Mouse (Mus musculus) liver, embryonic 16.5 days (tissue): ENCODE measurements at regions not wholly inside any gene's neighbourhood (a gene's known extent, or its start where the extent isn't known, plus 50 kb on each side); places are given as distances from the start of the nearest gene placed in this dataset.

Experiments used
- ATAC-seq: fragments of 200-750 bp; cut with Nextera tagmentation; 2 replicates; pipeline ENCODE4 v1.8.0; 2017; ENCODE audit warnings: low read depth, mild to moderate bottlenecking, moderate number of reproducible peaks, moderate library complexity
- H3K27ac ChIP-seq: fragments of 300-500 bp; sonication (generic); 2 replicates; pipeline ENCODE4 v1.5.1; 2014; ENCODE audit warnings: mild to moderate bottlenecking, low read length
- H3K27me3 ChIP-seq: fragments of 300-500 bp; sonication (generic); 2 replicates; pipeline ENCODE4 v1.6.1; 2014; ENCODE audit warnings: low read depth, low read length, mixed read lengths; ENCODE audit not compliant: control insufficient read depth, insufficient read depth
- H3K36me3 ChIP-seq: fragments of 300-500 bp; sonication (generic); 2 replicates; pipeline ENCODE4 v1.6.1; 2014; ENCODE audit warnings: mild to moderate bottlenecking; ENCODE audit not compliant: control insufficient read depth, insufficient read depth
- H3K4me1 ChIP-seq: fragments of 300-500 bp; sonication (generic); 2 replicates; pipeline ENCODE4 v1.6.1; 2014; ENCODE audit warnings: low read depth, low read length, mixed read lengths; ENCODE audit not compliant: control insufficient read depth
- H3K4me2 ChIP-seq: fragments of 300-500 bp; sonication (generic); 2 replicates; pipeline ENCODE4 v1.6.1; 2014; ENCODE audit warnings: low read depth, low read length, mixed read lengths
- H3K4me3 ChIP-seq: fragments of 300-500 bp; sonication (generic); 2 replicates; pipeline ENCODE4 v1.5.1; 2014; ENCODE audit warnings: low read depth, mild to moderate bottlenecking, low read length
- H3K9ac ChIP-seq: fragments of 300-500 bp; sonication (generic); 2 replicates; pipeline ENCODE4 v1.6.1; 2014; ENCODE audit warnings: low read depth, low read length
- H3K9me3 ChIP-seq: fragments of 300-500 bp; sonication (generic); replicated peaks from 2 replicates; pipeline ENCODE4 v1.6.1; 2016; ENCODE audit warnings: low read length; ENCODE audit not compliant: control insufficient read depth
- WGBS: fragments of 180-500 bp; shearing (Covaris S2); extraction: QIAGEN DNeasy Blood & Tissue Kit; methylation state at CpG from one replicate; pipeline ENCODE4 v1.1.7; 2014; ENCODE audit not compliant: insufficient replicate concordance; 5-methylcytosine and 5-hydroxymethylcytosine counted together

GRCm38 (mm10) chr10:23541914-23542313, 191.3 kb upstream of the Eya4 start:
- Histone ChIP-seq H3K27me3 (no peaks in the 10 kb centered on the region), H3K4me3 (no peak overlapping the region), H3K9ac (no peak overlapping the region), H3K4me2 (no peak overlapping the region), H3K9me3 (no peaks in the 10 kb centered on the region), H3K27ac (no peak overlapping the region), H3K36me3 (no peaks in the 10 kb centered on the region), H3K4me1 (no peaks in the 10 kb centered on the region)
- no peak for ATAC-seq
- 50% methylated on average over 5 of the region's 5 CpGs for WGBS

DNA sequence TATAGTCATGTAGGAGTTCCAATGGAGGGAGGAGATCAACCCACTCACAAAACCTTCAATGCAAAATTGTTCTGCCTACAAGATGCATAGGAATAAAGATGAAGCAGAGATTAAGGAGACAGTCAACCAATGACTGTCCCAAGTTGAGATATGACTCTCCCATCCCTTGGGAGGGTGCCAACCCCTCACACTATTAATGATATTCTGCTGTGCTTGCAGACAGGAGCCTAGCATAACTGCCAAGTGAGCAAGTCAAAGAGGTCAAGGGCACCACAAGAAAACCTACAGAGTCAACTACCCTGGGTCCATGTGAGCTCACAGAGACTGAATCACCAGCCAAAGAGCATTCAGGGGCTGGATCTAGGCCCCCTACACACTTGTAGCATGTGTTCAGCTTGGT, 184.1 kb upstream of the Eya4 start:
- H3K4me1 ChIP-seq: no peaks in the 10 kb centered on the region
- H3K9ac ChIP-seq: no peak overlapping the region
- no peaks in the 10 kb centered on the region for H3K9me3 ChIP-seq
- no peaks in the 10 kb centered on the region for H3K27me3 ChIP-seq
- ATAC-seq: no peak
- no peak overlapping the region for H3K4me2 ChIP-seq
- no peaks in the 10 kb centered on the region for H3K36me3 ChIP-seq
- no peak overlapping the region for H3K27ac ChIP-seq
- H3K4me3 ChIP-seq: no peak overlapping the region

DNA sequence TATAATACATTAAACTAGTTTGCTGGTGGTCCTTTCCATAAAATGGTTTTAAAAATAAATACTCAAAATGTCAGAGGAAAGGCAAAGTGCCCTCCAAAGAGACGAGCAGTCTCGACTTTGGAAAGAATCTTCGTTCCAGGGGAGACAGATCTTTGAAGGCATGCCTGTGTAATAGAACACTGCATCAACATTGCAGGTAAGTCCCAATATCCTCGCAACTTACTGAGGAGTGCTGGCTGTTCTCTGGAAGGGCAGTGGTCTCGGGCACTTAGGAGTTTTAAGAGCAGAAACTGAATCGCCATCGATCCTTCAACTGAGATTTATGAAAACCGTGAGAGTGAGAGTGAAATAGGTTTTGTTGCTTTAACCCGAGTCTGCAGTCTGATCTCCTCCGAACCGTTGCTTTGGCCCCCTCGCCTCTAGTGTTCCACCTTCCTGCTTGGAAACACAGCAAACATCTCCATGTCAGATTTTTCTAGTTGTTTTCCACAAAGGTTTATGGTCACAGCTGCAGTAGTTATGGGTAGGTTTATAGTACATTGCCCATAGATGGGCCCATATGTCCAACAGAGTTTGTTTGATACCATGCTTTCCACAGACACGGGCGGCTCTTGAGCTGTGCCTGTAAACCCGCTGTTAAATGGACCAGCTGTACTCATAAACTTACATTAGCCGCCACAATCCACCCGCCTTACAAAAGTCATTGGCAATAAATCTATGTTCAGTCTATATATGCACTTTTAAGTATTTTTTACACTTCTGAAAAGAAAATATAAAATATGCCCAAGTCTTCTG, 181.6 kb upstream of the Eya4 start:
- no peak overlapping the region for H3K27ac ChIP-seq
- H3K4me1 ChIP-seq: no peaks in the 10 kb centered on the region
- H3K9ac ChIP-seq: no peak overlapping the region
- no peak overlapping the region for H3K4me2 ChIP-seq
- no peaks in the 10 kb centered on the region for H3K27me3 ChIP-seq
- no peaks in the 10 kb centered on the region for H3K9me3 ChIP-seq
- no peaks in the 10 kb centered on the region for H3K36me3 ChIP-seq
- WGBS: 72% methylated on average over 17 of the region's 17 CpGs
- ATAC-seq: no peak
- H3K4me3 ChIP-seq: no peak overlapping the region

DNA sequence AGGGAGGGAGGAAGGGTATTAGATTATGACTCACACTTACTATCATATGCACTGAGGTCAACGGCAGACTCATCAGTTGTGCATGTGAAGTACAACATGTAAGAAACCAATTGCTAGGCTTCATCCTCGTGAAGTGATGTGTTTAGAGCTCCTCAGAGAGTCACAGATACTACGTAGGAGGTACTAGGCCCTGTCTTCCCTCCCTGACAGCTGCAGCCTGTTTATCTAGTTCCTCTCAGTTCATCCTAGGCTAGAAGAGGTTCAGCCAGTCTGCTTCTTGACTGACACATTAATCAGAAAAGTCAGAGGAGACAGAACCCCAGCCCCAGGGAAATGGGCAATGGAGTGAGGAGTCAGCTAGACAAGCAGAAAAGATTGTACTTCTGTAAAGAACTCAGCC, 180.1 kb upstream of the Eya4 start:
- Histone ChIP-seq H3K4me2 (no peak overlapping the region), H3K9ac (no peak overlapping the region), H3K27ac (no peak overlapping the region), H3K4me3 (no peak overlapping the region), H3K36me3 (no peaks in the 10 kb centered on the region), H3K9me3 (no peaks in the 10 kb centered on the region), H3K27me3 (no peaks in the 10 kb centered on the region), H3K4me1 (no peaks in the 10 kb centered on the region)
- 55% methylated on average over 3 of the region's 3 CpGs for WGBS
- no peak for ATAC-seq

DNA sequence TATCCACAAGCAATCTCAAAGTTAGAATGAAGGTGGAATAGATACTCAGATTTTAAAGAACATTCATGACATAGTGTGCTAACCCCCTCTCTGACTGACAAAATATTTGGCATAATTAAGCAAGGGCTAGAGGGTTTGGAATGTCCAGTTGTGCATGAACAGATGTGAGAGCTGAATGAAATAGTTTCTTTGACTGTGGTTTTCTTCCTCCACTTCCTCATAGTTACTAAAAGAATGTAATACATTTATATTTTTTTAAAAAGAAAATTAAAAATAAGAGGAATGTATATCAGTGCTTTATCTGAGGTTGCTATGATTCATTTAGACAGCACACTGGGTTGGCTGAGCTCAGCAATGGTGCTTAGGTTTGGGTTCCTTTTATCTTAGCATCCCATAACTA, 176.2 kb upstream of the Eya4 start:
- no peak overlapping the region for H3K4me3 ChIP-seq
- no peak overlapping the region for H3K9ac ChIP-seq
- ATAC-seq: no peak
- H3K27ac ChIP-seq: no peak overlapping the region
- no peaks in the 10 kb centered on the region for H3K4me1 ChIP-seq
- no peaks in the 10 kb centered on the region for H3K27me3 ChIP-seq
- no peaks in the 10 kb centered on the region for H3K9me3 ChIP-seq
- no peaks in the 10 kb centered on the region for H3K36me3 ChIP-seq
- H3K4me2 ChIP-seq: no peak overlapping the region

DNA sequence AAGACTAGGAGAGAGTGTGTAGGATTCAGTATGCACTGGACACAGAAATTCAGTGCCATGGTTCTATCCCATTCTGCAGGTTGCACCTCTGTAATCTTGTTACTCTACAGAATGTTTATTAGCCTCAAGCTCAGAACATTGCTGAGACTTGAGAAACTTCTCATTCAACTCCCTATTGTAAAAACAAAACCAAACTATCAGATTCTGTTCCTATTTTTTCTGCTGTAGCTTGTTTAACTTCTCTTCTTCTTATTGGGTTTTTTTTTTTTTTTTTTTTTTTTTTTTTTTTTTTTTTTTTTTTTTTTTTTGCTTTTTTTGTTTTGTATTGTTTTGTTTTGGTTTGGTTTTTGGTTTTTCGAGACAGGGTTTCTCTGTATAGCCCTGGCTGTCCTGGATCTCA, 172.1 kb upstream of the Eya4 start:
- no peak overlapping the region for H3K27ac ChIP-seq
- H3K27me3 ChIP-seq: no peaks in the 10 kb centered on the region
- no peak for ATAC-seq
- H3K4me1 ChIP-seq: no peaks in the 10 kb centered on the region
- 24% methylated on average over 1 of the region's 1 CpGs for WGBS
- H3K9ac ChIP-seq: no peak overlapping the region
- no peak overlapping the region for H3K4me3 ChIP-seq
- no peak overlapping the region for H3K4me2 ChIP-seq
- no peaks in the 10 kb centered on the region for H3K9me3 ChIP-seq
- no peaks in the 10 kb centered on the region for H3K36me3 ChIP-seq

DNA sequence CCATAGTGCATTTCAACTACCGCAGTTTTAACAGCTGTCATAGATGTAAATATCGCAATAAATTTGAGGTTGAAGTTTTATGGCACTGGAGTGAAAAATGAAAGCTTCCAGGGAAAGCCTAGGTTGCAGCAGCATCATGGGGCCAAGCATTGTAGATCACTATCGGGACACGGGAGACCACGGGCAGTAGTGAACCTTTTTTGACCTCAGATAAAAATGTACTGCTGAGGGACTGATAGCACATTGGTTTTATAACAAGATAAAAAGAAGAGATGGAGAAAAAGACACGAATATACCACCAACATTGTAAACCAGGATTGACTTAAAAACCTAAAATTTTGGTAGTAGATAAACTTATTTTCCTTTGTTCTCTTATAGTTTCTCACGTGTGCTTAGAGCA, 143.1 kb upstream of the Eya4 start:
- H3K4me3 ChIP-seq: no peak overlapping the region
- 49% methylated on average over 7 of the region's 7 CpGs for WGBS
- H3K9ac ChIP-seq: no peak overlapping the region
- H3K27ac ChIP-seq: no peak overlapping the region
- H3K4me1 ChIP-seq: no peaks in the 10 kb centered on the region
- no peaks in the 10 kb centered on the region for H3K36me3 ChIP-seq
- H3K9me3 ChIP-seq: no peaks in the 10 kb centered on the region
- no peaks in the 10 kb centered on the region for H3K27me3 ChIP-seq
- no peak overlapping the region for H3K4me2 ChIP-seq
- ATAC-seq: no peak

DNA sequence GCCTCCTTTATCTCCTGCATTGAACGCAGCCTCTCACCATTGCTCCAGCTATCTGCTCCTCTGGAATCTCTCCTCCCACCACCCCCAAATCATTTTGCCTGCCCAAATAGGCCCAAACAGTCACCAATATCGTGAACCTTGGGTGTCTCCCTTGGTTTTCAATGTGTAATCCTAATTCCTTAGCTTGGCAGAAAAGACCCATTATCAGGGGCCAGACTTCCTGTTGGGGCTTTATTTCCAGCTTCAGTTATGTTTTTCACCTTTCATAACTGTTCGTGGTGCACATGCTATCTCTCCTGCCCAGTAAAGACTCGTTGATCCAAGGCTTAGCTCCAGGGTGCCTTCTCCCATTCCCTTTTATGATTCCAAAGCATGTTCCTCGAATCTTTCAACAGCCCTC, 142.4 kb upstream of the Eya4 start:
- no peak overlapping the region for H3K4me3 ChIP-seq
- ATAC-seq: no peak
- H3K4me1 ChIP-seq: no peaks in the 10 kb centered on the region
- no peaks in the 10 kb centered on the region for H3K9me3 ChIP-seq
- no peaks in the 10 kb centered on the region for H3K27me3 ChIP-seq
- no peak overlapping the region for H3K27ac ChIP-seq
- H3K9ac ChIP-seq: no peak overlapping the region
- H3K36me3 ChIP-seq: no peaks in the 10 kb centered on the region
- WGBS: 23% methylated on average over 5 of the region's 5 CpGs
- H3K4me2 ChIP-seq: no peak overlapping the region

- Histone ChIP-seq H3K27me3 (no peaks in the 10 kb centered on the region), H3K4me1 (no peaks in the 10 kb centered on the region), H3K36me3 (no peaks in the 10 kb centered on the region), H3K9me3 (no peaks in the 10 kb centered on the region), H3K4me2 (no peak overlapping the region), H3K9ac (no peak overlapping the region), H3K4me3 (no peak overlapping the region), H3K27ac (no peak overlapping the region)
- ATAC-seq: no peak
- 59% methylated on average over 3 of the region's 3 CpGs for WGBS
These were observed 138.4 kb upstream of the Eya4 start for GRCm38 (mm10) chr10:23488996-23489395.
